Mouse (Mus musculus): ENCODE data around the gene Aqp5. TPM values are rescaled to one million over a fixed set of nuclear protein-coding genes. Genes with fewer than 3 reads are reported as not detected.

Aqp5 gene
- polyA plus RNA-seq, 1 experiment, result not detected

DNA sequence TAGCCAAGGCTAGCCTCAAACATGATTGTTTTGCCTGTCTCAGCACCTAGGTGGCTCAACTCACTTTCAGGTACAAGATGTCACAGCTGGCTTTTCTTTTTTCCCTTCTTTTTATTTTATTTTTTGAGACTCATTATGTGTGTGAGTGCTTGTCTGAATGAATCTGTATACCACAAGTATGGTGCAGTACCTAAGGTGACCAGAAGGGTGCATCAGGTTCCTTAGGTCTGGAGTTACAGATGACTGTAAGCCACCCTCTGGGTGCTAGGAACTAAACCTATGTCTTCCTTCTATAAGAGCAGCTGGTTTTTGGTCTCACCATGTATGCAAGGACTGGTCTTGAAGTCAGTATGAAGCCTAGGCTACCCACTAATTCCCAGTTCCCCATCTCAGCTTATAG is 41.0 kb downstream of the Aqp5 start:
- no peak overlapping the region for H3K4me3 ChIP-seq (ENCODE audit: low read depth, low read length)
- no peaks in the 10 kb centered on the region for H3K4me1 ChIP-seq (ENCODE audit: control insufficient read depth, insufficient read depth, low read length)
- H3K9ac ChIP-seq (ENCODE audit: low read depth, poor library complexity, severe bottlenecking), result no peak overlapping the region
- H3K27ac ChIP-seq (ENCODE audit: insufficient read depth, low read length), result no peak overlapping the region
- TF ChIP-seq CTCF (IDR thresholded peaks at IDR 0.05; ENCODE audit: low read depth, low read length) (no peak), POLR2A (IDR thresholded peaks at IDR 0.05; ENCODE audit: insufficient read depth, low read length) (no peak), EP300 (IDR thresholded peaks at IDR 0.05; ENCODE audit: insufficient read depth, low read depth, low read length) (no peak)
- H3K36me3 ChIP-seq (ENCODE audit: control insufficient read depth, insufficient read depth, low read length, poor library complexity, severe bottlenecking), result peaks cover 84% of the 10 kb centered on the region
- no peaks in the 10 kb centered on the region for H3K27me3 ChIP-seq (ENCODE audit: control insufficient read depth, insufficient read depth, low read length, poor library complexity, severe bottlenecking)
- no peaks in the 10 kb centered on the region for H3K9me3 ChIP-seq (replicated peaks; ENCODE audit: control insufficient read depth, insufficient read depth, low read length, poor library complexity, severe bottlenecking)

DNA sequence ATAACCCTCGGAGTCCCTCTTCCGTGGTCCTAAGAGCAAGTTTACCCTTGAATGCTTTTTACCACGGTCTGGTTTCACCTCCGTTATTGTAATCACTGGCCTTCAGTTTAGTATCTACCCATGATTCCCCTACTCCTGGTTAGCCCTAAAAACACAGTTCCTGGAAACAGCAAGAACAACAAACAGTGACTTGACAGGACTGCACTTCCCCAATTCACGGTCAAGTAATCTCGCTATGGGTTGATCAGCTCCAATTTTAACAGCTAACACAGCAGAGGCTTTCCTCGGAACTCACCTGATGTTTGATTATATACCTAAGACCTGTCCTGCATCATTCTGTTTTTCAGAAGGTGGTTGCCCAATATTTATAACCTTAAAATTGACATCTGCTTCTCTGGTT is 44.1 kb downstream of the Aqp5 start:
- H3K4me1 ChIP-seq (ENCODE audit: control insufficient read depth, insufficient read depth, low read length), result no peaks in the 10 kb centered on the region
- H3K9ac ChIP-seq (ENCODE audit: low read depth, poor library complexity, severe bottlenecking), result no peak overlapping the region
- no peak for TF ChIP-seq EP300 (IDR thresholded peaks at IDR 0.05; ENCODE audit: insufficient read depth, low read depth, low read length)
- TF ChIP-seq POLR2A (IDR thresholded peaks at IDR 0.05; ENCODE audit: insufficient read depth, low read length), result no peak
- no peak for TF ChIP-seq CTCF (IDR thresholded peaks at IDR 0.05; ENCODE audit: low read depth, low read length)
- H3K4me3 ChIP-seq (ENCODE audit: low read depth, low read length), result no peak overlapping the region
- H3K27ac ChIP-seq (ENCODE audit: insufficient read depth, low read length), result no peak overlapping the region
- no peaks in the 10 kb centered on the region for H3K9me3 ChIP-seq (replicated peaks; ENCODE audit: control insufficient read depth, insufficient read depth, low read length, poor library complexity, severe bottlenecking)
- H3K36me3 ChIP-seq (ENCODE audit: control insufficient read depth, insufficient read depth, low read length, poor library complexity, severe bottlenecking), result peaks cover 77% of the 10 kb centered on the region
- H3K27me3 ChIP-seq (ENCODE audit: control insufficient read depth, insufficient read depth, low read length, poor library complexity, severe bottlenecking), result no peaks in the 10 kb centered on the region

DNA sequence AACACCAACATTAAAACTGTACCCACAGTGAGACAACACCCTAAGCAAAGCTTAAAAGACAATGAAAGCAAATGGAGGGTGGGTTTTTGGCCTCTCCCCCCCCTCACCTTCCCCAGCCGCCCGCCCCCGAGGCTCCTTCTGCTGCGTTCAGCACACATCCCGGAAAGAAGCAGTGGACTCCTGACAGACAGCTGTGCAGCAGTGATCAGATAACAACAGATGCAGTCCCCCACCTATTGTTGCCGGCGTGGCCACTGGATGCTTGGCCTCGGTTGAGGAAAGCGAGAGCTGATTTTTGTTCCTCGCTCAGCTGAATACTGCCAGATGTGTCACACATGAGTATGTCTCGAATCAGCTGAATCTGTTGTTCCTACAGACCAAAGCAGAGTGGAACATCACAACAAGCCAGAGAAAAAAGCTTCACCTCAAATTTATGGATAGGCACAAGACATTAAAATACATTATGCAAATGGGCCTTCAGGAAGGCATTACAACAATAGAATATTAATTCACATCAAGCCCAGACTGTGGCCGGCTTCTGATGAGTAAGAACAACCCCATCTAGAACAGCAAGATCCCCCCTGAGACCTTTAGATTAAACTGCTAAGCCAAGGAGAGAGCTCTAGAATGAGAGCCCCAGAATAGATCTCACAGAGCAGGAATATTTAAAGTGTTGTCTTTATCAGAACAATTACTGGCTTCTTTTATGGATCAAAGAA is 47.0 kb downstream of the Aqp5 start:
- Histone ChIP-seq H3K4me3 (ENCODE audit: low read depth, low read length) (no peak overlapping the region), H3K4me1 (ENCODE audit: control insufficient read depth, insufficient read depth, low read length) (no peaks in the 10 kb centered on the region), H3K27ac (ENCODE audit: insufficient read depth, low read length) (no peak overlapping the region), H3K9ac (ENCODE audit: low read depth, poor library complexity, severe bottlenecking) (no peak overlapping the region), H3K9me3 (replicated peaks; ENCODE audit: control insufficient read depth, insufficient read depth, low read length, poor library complexity, severe bottlenecking) (no peaks in the 10 kb centered on the region), H3K36me3 (ENCODE audit: control insufficient read depth, insufficient read depth, low read length, poor library complexity, severe bottlenecking) (peaks cover 59% of the 10 kb centered on the region), H3K27me3 (ENCODE audit: control insufficient read depth, insufficient read depth, low read length, poor library complexity, severe bottlenecking) (no peaks in the 10 kb centered on the region)
- TF ChIP-seq CTCF (IDR thresholded peaks at IDR 0.05; ENCODE audit: low read depth, low read length) (no peak), EP300 (IDR thresholded peaks at IDR 0.05; ENCODE audit: insufficient read depth, low read depth, low read length) (no peak), POLR2A (IDR thresholded peaks at IDR 0.05; ENCODE audit: insufficient read depth, low read length) (no peak)

DNA sequence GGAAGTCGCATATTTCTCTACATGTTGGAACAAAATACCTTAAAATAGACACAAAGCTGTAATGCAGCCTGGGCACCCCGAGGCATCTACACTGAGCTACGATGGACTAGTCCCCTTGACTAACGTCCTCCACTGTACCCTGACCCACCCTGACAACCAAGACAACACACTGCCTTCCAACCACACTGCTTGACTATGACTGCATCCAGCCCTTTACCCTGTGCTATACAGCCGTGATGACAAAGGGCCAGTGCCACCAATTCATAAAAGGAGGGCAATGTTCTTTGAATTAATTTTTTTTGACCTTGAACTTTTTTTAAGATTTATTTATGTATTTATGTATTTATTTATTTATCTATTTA is 47.5 kb downstream of the Aqp5 start:
- no peaks in the 10 kb centered on the region for H3K27me3 ChIP-seq (ENCODE audit: control insufficient read depth, insufficient read depth, low read length, poor library complexity, severe bottlenecking)
- no peak overlapping the region for H3K27ac ChIP-seq (ENCODE audit: insufficient read depth, low read length)
- H3K4me1 ChIP-seq (ENCODE audit: control insufficient read depth, insufficient read depth, low read length), result no peaks in the 10 kb centered on the region
- H3K9ac ChIP-seq (ENCODE audit: low read depth, poor library complexity, severe bottlenecking), result no peak overlapping the region
- no peak overlapping the region for H3K4me3 ChIP-seq (ENCODE audit: low read depth, low read length)
- H3K36me3 ChIP-seq (ENCODE audit: control insufficient read depth, insufficient read depth, low read length, poor library complexity, severe bottlenecking), result peaks cover 56% of the 10 kb centered on the region
- TF ChIP-seq CTCF (IDR thresholded peaks at IDR 0.05; ENCODE audit: low read depth, low read length), result no peak
- no peak for TF ChIP-seq POLR2A (IDR thresholded peaks at IDR 0.05; ENCODE audit: insufficient read depth, low read length)
- TF ChIP-seq EP300 (IDR thresholded peaks at IDR 0.05; ENCODE audit: insufficient read depth, low read depth, low read length), result no peak
- no peaks in the 10 kb centered on the region for H3K9me3 ChIP-seq (replicated peaks; ENCODE audit: control insufficient read depth, insufficient read depth, low read length, poor library complexity, severe bottlenecking)

DNA sequence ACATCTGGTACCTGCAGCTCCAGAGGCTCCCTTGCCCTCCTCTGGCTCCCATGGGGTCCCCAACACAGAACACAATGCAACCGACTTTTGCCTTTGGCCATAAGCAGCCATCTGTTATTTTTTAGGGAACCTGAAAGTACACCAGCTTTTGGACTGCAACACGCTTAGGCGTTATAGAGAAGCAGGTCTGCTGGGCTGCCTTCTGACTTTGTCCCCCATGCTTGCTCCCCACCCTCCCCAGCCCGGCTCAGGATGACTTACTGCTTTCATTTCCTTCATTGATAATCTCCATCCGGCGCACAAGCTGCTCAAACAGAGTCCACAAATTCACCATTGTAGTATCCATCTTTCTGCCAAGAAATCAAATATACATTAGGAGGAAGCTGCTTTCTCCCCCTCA is 52.0 kb downstream of the Aqp5 start:
- no peak for TF ChIP-seq EP300 (IDR thresholded peaks at IDR 0.05; ENCODE audit: insufficient read depth, low read depth, low read length)
- no peak for TF ChIP-seq POLR2A (IDR thresholded peaks at IDR 0.05; ENCODE audit: insufficient read depth, low read length)
- no peak for TF ChIP-seq CTCF (IDR thresholded peaks at IDR 0.05; ENCODE audit: low read depth, low read length)
- no peak overlapping the region for H3K27ac ChIP-seq (ENCODE audit: insufficient read depth, low read length)
- no peak overlapping the region for H3K9ac ChIP-seq (ENCODE audit: low read depth, poor library complexity, severe bottlenecking)
- H3K9me3 ChIP-seq (replicated peaks; ENCODE audit: control insufficient read depth, insufficient read depth, low read length, poor library complexity, severe bottlenecking), result no peaks in the 10 kb centered on the region
- H3K4me1 ChIP-seq (ENCODE audit: control insufficient read depth, insufficient read depth, low read length), result no peaks in the 10 kb centered on the region
- no peaks in the 10 kb centered on the region for H3K27me3 ChIP-seq (ENCODE audit: control insufficient read depth, insufficient read depth, low read length, poor library complexity, severe bottlenecking)
- no peak overlapping the region for H3K4me3 ChIP-seq (ENCODE audit: low read depth, low read length)
- H3K36me3 ChIP-seq (ENCODE audit: control insufficient read depth, insufficient read depth, low read length, poor library complexity, severe bottlenecking), result peaks cover 16% of the 10 kb centered on the region

DNA sequence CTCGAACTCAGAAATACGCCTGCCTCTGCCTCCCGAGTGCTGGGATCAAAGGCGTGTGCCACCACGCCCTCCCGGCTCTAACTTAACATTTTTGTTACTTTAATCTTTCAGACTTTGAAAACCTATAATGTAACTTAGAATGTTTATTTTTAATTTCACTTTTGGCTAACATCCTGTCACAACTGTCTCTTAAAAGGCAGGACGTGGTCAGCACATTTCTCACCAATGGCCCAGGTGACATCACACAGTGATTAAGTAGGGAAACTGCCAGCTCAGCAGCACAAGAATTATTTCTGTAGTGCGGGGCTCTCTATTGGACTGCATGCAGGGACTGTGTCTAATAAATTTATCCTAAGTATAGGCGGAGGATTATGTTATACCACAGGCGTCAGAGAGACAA is 53.2 kb downstream of the Aqp5 start:
- TF ChIP-seq POLR2A (IDR thresholded peaks at IDR 0.05; ENCODE audit: insufficient read depth, low read length), result no peak
- TF ChIP-seq EP300 (IDR thresholded peaks at IDR 0.05; ENCODE audit: insufficient read depth, low read depth, low read length), result no peak
- TF ChIP-seq CTCF (IDR thresholded peaks at IDR 0.05; ENCODE audit: low read depth, low read length), result no peak
- no peak overlapping the region for H3K9ac ChIP-seq (ENCODE audit: low read depth, poor library complexity, severe bottlenecking)
- H3K27me3 ChIP-seq (ENCODE audit: control insufficient read depth, insufficient read depth, low read length, poor library complexity, severe bottlenecking), result no peaks in the 10 kb centered on the region
- H3K36me3 ChIP-seq (ENCODE audit: control insufficient read depth, insufficient read depth, low read length, poor library complexity, severe bottlenecking), result peaks cover 14% of the 10 kb centered on the region
- H3K4me1 ChIP-seq (ENCODE audit: control insufficient read depth, insufficient read depth, low read length), result no peaks in the 10 kb centered on the region
- H3K27ac ChIP-seq (ENCODE audit: insufficient read depth, low read length), result no peak overlapping the region
- no peak overlapping the region for H3K4me3 ChIP-seq (ENCODE audit: low read depth, low read length)
- H3K9me3 ChIP-seq (replicated peaks; ENCODE audit: control insufficient read depth, insufficient read depth, low read length, poor library complexity, severe bottlenecking), result no peaks in the 10 kb centered on the region

Other genes with a start within 250 kb of the Aqp5 start
- gene Fmnl3, start 220.3 kb upstream of the Aqp5 start, polyA plus RNA-seq (2011; ENCODE audit: insufficient read depth, insufficient read length, low read depth, missing spikeins), result 10.1 and 10.2 TPM in 2 replicates
- gene Tmbim6, start 197.9 kb upstream of the Aqp5 start, polyA plus RNA-seq (2011; ENCODE audit: insufficient read depth, insufficient read length, low read depth, missing spikeins), result 429 and 499 TPM in 2 replicates
- 6.1 and 10.4 TPM in 2 replicates for gene Nckap5l, start 133.0 kb upstream of the Aqp5 start, polyA plus RNA-seq (2011; ENCODE audit: insufficient read depth, insufficient read length, low read depth, missing spikeins)
- 10.7 and 12.5 TPM in 2 replicates for gene Bcdin3d, start 116.1 kb upstream of the Aqp5 start, polyA plus RNA-seq (2011; ENCODE audit: insufficient read depth, insufficient read length, low read depth, missing spikeins)
- 0.72 and 0.90 TPM in 2 replicates for gene Faim2, start 62.6 kb upstream of the Aqp5 start, polyA plus RNA-seq (2011; ENCODE audit: insufficient read depth, insufficient read length, low read depth, missing spikeins)
- gene Aqp2, start 11.7 kb upstream of the Aqp5 start, polyA plus RNA-seq (2011; ENCODE audit: insufficient read depth, insufficient read length, low read depth, missing spikeins), result not detected in 2 replicates
- gene Aqp6, start 10.6 kb downstream of the Aqp5 start, polyA plus RNA-seq (2011; ENCODE audit: insufficient read depth, insufficient read length, low read depth, missing spikeins), result 0.32 and 0.42 TPM in 2 replicates
- gene Racgap1, start 60.9 kb downstream of the Aqp5 start, polyA plus RNA-seq (2011; ENCODE audit: insufficient read depth, insufficient read length, low read depth, missing spikeins), result 122 and 134 TPM in 2 replicates
- gene Asic1, start 79.6 kb downstream of the Aqp5 start, polyA plus RNA-seq (2011; ENCODE audit: insufficient read depth, insufficient read length, low read depth, missing spikeins), result 3.9 and 4.1 TPM in 2 replicates
- gene Smarcd1, start 111.3 kb downstream of the Aqp5 start, polyA plus RNA-seq (2011; ENCODE audit: insufficient read depth, insufficient read length, low read depth, missing spikeins), result 92.3 and 100 TPM in 2 replicates
- gene Gm17349, start 114.7 kb downstream of the Aqp5 start, polyA plus RNA-seq (2011; ENCODE audit: insufficient read depth, insufficient read length, low read depth, missing spikeins), result not detected in 2 replicates
- gene Gpd1, start 126.7 kb downstream of the Aqp5 start, polyA plus RNA-seq (2011; ENCODE audit: insufficient read depth, insufficient read length, low read depth, missing spikeins), result 0.28 and 1.9 TPM in 2 replicates
- 36.3 and 37.8 TPM in 2 replicates for gene Cox14, start 134.8 kb downstream of the Aqp5 start, polyA plus RNA-seq (2011; ENCODE audit: insufficient read depth, insufficient read length, low read depth, missing spikeins)
- 49.5 and 52.1 TPM in 2 replicates for gene Cers5, start 182.1 kb downstream of the Aqp5 start, polyA plus RNA-seq (2011; ENCODE audit: insufficient read depth, insufficient read length, low read depth, missing spikeins)

All from ES-Bruce4 (cell line).